Mouse (Mus musculus) liver, embryonic 14.5 days (tissue): ENCODE results near the gene Slc39a5.

Source experiments
- CTCF ChIP-seq: IDR thresholded peaks from 2 replicates; pipeline ENCODE4 v1.5.1; 2016; ENCODE audit warnings: antibody characterized with exemption, low read depth, control low read depth
- EP300 ChIP-seq: IDR thresholded peaks from 2 replicates; pipeline ENCODE4 v1.6.1; 2016; ENCODE audit warnings: antibody characterized with exemption, low read depth

DNA sequence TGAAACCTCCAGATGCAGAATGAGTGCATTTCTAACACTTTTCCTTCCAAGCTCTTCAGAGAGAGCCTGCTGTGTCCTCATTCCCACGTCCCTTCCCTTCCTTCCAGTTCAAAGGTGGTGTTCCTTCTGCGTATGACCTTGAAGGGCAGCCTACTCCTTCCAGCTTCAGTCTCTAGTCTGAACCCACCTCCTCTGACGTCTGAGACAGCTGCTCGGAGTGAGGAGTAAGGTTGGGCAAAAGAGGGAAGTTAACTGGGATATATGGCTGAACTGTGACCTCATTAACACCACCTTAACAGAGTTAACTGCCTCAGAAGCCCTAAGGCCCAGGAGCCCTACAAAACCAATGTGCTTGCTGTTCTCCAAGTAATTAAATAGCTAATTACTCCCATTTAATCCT, 30.4 kb downstream of the Slc39a5 start:
- no peak for TF ChIP-seq CTCF
- TF ChIP-seq EP300 = no peak
